Mouse (Mus musculus) G1E (cell line): ENCODE measurements at regions not wholly inside any gene's neighbourhood (a gene's known extent, or its start where the extent isn't known, plus 50 kb on each side); places are given as distances from the start of the nearest gene placed in this dataset.

Experiments
- CTCF ChIP-seq: IDR thresholded peaks from 2 replicates; pipeline ENCODE4 v1.5.1; 2012; ENCODE audit warnings: low read depth, low read length, inconsistent platforms, mixed read lengths
- GATA2 ChIP-seq: IDR thresholded peaks from 2 replicates; pipeline ENCODE4 v1.6.1; 2012; ENCODE audit warnings: low read depth, low read length, inconsistent platforms, borderline replicate concordance
- POLR2AphosphoS5 ChIP-seq: IDR thresholded peaks from 2 replicates; pipeline ENCODE4 v1.6.1; 2012; ENCODE audit warnings: low read depth, low read length, inconsistent platforms; ENCODE audit not compliant: insufficient replicate concordance

DNA sequence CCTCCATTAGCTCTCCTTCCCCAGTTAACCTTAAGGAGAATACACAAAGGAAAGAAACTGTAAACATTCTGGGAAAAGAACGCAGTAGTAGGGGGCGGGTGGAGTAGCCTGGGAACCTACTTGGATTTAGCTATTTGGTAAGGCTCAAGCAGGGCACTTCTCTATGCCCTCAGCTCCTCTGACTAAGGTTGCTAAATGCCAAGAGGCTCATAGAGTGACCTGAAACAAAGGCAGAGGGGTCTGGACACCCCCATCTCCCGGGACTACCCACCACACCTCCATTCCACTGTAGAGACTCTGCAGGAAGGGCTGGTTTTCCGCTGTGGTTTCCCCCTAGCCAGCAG, 179.5 kb upstream of the Prr30 start:
- no peak for TF ChIP-seq CTCF
- TF ChIP-seq POLR2AphosphoS5 = no peak
- no peak for TF ChIP-seq GATA2
